Mouse (Mus musculus) CD4-positive, CD25-positive, alpha-beta regulatory T cell (primary cell): ENCODE measurements around the gene Olfr777. TPM values are rescaled to one million over a fixed set of nuclear protein-coding genes. Genes with fewer than 3 reads are reported as not detected.

Source experiments
- polyA plus RNA-seq: library from polyadenylated mRNA; unstranded; fragments of 100-300 nt; shearing (Covaris generic); gene quantifications from one replicate; pipeline ENCODE4 v1.2.1, GENCODE M21; 2017

The Olfr777 gene
- polyA plus RNA-seq, result not detected

DNA sequence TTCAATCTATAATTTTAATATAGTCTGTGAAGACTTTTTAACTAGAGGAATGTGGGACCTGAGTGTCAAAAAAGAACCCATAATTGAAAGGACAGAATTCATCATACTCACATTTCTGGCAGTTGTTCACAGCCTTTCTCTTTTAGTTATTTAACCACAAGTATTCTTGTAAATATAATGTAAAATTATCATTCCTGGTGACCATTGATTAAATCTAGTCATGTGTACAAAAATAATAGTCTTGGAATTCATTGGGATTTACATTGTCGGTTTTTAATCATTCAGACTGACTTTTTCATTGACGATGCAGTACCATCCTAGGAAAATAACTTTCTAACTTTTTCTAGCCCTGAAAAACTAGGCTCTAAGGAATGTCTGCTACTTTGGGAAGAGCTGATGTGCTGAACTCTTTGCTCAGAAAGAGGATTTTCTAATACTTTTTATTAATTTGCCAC lies at the start of gene Olfr777:
Gene Olfr777, minus strand, starts transcription at position 405 of the 455 bp plus-strand sequence.

DNA sequence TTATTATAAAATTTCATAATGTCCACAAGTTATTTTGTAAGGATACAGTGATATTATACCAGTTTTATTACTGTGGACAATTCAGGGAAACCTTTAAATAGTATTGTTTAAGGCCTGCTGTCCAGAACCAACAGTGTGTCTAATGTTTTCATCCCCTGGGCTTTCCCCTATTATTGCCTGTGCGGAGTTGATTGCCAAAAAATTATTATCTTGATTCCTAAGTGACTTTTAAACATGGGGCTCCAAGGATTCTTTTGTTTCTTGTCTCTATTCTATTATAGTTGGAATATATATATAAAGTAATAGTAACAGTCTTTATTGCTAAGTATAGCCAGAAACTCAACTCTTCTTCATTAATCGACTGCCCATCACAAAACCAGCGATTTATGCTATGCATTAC lies 46.5 kb upstream of the Olfr777 start, which contains the start of gene Olfr780:
Gene Olfr780, plus strand, starts transcription at position 301 of the 400 bp plus-strand sequence.

DNA sequence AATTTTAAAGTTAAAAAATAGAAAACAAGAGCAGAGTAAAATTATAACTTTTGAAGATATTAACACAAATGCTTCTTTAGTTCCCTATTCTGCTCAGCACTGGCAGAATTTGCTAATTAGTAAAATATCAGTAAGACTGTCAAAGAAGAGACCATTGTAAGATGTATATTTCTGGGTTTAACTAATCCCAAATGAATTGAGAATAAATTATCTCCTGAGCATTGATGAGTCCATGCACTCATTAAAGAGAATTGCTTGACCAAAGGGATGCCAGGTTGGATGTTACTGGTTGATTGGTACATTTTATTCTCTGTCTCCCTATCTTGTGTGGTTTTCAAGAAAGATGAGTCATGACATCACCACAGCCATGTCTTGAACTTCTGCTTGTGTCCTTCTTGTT lies 12.5 kb downstream of the Olfr777 start, which contains the start of gene Olfr776:
Gene Olfr776, plus strand, starts transcription at position 301 of the 400 bp plus-strand sequence.

DNA sequence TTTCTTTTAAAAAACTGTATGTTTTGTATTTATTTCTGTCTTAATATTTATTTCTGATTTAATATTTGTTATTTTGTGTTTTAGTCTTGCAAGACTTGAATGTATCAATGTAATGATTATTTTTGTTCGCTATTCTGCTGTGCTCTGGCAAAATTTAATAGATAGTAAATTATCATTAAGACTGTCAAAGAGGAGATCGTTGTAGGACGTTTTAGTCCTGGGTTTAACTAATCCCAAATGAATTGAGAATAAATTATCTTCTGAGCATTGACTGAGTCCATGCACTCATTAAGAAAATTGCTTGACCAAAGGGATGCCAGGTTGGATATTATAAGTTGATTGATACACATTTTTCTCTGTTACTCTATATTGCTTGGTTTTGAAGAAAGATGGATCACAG lies 23.2 kb downstream of the Olfr777 start, which contains the start of gene Olfr775:
Gene Olfr775, plus strand, starts transcription at position 301 of the 400 bp plus-strand sequence.

DNA sequence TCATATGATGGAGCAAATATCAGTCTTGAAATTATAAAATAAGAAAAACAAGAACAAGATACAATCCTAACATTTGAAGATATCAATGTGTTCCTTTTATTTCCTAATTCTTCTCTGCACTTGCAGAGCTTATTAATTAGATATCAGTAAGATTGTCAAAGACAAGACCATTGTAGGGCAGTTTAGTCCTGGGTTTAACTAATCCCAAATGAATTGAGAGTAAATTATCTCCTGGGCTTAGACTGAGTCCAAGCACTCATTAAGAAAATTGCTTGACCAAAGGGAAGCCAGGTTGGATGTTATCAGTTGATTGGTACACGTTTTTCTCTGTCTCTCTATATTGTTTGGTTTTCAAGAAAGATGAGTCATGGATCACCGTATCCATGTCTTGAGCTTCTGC lies 35.4 kb downstream of the Olfr777 start, which contains the start of gene Olfr774:
Gene Olfr774, plus strand, starts transcription at position 301 of the 400 bp plus-strand sequence.

Other genes with a start within 250 kb of the Olfr777 start
- not detected for gene Olfr764-ps1, start 231.6 kb downstream of the Olfr777 start, polyA plus RNA-seq
- not detected for gene Olfr765, start 221.5 kb downstream of the Olfr777 start, polyA plus RNA-seq
- not detected for gene Olfr766-ps1, start 202.5 kb downstream of the Olfr777 start, polyA plus RNA-seq
- gene Olfr767, start 188.6 kb downstream of the Olfr777 start, polyA plus RNA-seq, result not detected
- gene Olfr768, start 172.1 kb downstream of the Olfr777 start, polyA plus RNA-seq, result not detected
- gene Olfr769, start 153.6 kb downstream of the Olfr777 start, polyA plus RNA-seq, result 0.04 TPM
- gene Olfr770, start 132.5 kb downstream of the Olfr777 start, polyA plus RNA-seq, result not detected
- gene Olfr771, start 106.7 kb downstream of the Olfr777 start, polyA plus RNA-seq, result not detected
- gene Olfr772, start 93.6 kb downstream of the Olfr777 start, polyA plus RNA-seq, result not detected
- not detected for gene Olfr773, start 84.1 kb downstream of the Olfr777 start, polyA plus RNA-seq
- not detected for gene Olfr774, start 35.3 kb downstream of the Olfr777 start, polyA plus RNA-seq
- gene Olfr775, start 23.1 kb downstream of the Olfr777 start, polyA plus RNA-seq, result not detected
- not detected for gene Olfr776, start 12.4 kb downstream of the Olfr777 start, polyA plus RNA-seq
- not detected for gene Olfr780, start 46.6 kb upstream of the Olfr777 start, polyA plus RNA-seq
- not detected for gene Olfr781, start 57.4 kb upstream of the Olfr777 start, polyA plus RNA-seq
- gene Olfr782, start 77.4 kb upstream of the Olfr777 start, polyA plus RNA-seq, result not detected
- gene Olfr784, start 112.6 kb upstream of the Olfr777 start, polyA plus RNA-seq, result 0.07 TPM
- not detected for gene Olfr785, start 133.9 kb upstream of the Olfr777 start, polyA plus RNA-seq
- not detected for gene Olfr786, start 155.8 kb upstream of the Olfr777 start, polyA plus RNA-seq
- gene Olfr787, start 190.4 kb upstream of the Olfr777 start, polyA plus RNA-seq, result 0.16 TPM
- not detected for gene Olfr788, start 199.5 kb upstream of the Olfr777 start, polyA plus RNA-seq
- not detected for gene Olfr789, start 213.3 kb upstream of the Olfr777 start, polyA plus RNA-seq
- gene Olfr790, start 227.0 kb upstream of the Olfr777 start, polyA plus RNA-seq, result not detected